Mouse (Mus musculus) midbrain, embryonic 13.5 days (tissue): ENCODE data around the gene Dhrs13. TPM values are rescaled to one million over a fixed set of nuclear protein-coding genes. Genes with fewer than 3 reads are reported as not detected.
A peak's percentile ranks its signal among the peaks of the same experiment; 100 is the strongest.
"Not testable (repeated sequence)": the region's sequence is repeated elsewhere in the genome, so short reads cannot be mapped to it uniquely, and the experiment has no call there.

Experiments used
- ATAC-seq: fragments of 200-750 bp; cut with Nextera tagmentation; 2 replicates; pipeline ENCODE4 v1.8.0; 2017; ENCODE audit warnings: mild to moderate bottlenecking, moderate TSS enrichment, moderate library complexity
- H3K27ac ChIP-seq: fragments of 300-500 bp; sonication (generic); 2 replicates; pipeline ENCODE4 v1.5.1; 2015; ENCODE audit warnings: inconsistent platforms, mild to moderate bottlenecking, moderate library complexity
- H3K27me3 ChIP-seq: fragments of 300-500 bp; sonication (generic); 2 replicates; pipeline ENCODE4 v1.6.1; 2015; ENCODE audit warnings: mild to moderate bottlenecking, inconsistent platforms
- H3K36me3 ChIP-seq: fragments of 300-500 bp; sonication (generic); 2 replicates; pipeline ENCODE4 v1.6.1; 2015; ENCODE audit warnings: mild to moderate bottlenecking, inconsistent platforms
- H3K4me1 ChIP-seq: fragments of 300-500 bp; sonication (generic); replicated peaks from 2 replicates; pipeline ENCODE4 v1.6.1; 2015; ENCODE audit warnings: inconsistent platforms
- H3K4me2 ChIP-seq: fragments of 300-500 bp; sonication (generic); replicated peaks from 2 replicates; pipeline ENCODE4 v1.6.1; 2015; ENCODE audit warnings: moderate library complexity, mild to moderate bottlenecking, inconsistent platforms
- H3K4me3 ChIP-seq: fragments of 300-500 bp; sonication (generic); replicated peaks from 2 replicates; pipeline ENCODE4 v1.5.1; 2015; ENCODE audit warnings: mild to moderate bottlenecking, inconsistent platforms
- H3K9ac ChIP-seq: fragments of 300-500 bp; sonication (generic); replicated peaks from 2 replicates; pipeline ENCODE4 v1.6.1; 2015; ENCODE audit warnings: mild to moderate bottlenecking, inconsistent platforms
- H3K9me3 ChIP-seq: fragments of 300-500 bp; sonication (generic); 2 replicates; pipeline ENCODE4 v1.6.1; 2016; ENCODE audit warnings: mild to moderate bottlenecking, inconsistent platforms
- WGBS: fragments of 180-500 bp; shearing (Covaris S2); methylation state at CpG from one replicate; pipeline ENCODE4 v1.1.7; 2015; 5-methylcytosine and 5-hydroxymethylcytosine counted together
- polyA plus RNA-seq: library from polyadenylated mRNA; unstranded; fragments of >200 nt; fragmentation: Nextera tagmentation; extraction: Ambion mirVana; gene quantifications from 2 replicates; pipeline ENCODE4 v1.2.1, GENCODE M21; 2015

The Dhrs13 gene
- polyA plus RNA-seq, 1 experiment from 2014 or later, result 31.6 TPM

DNA sequence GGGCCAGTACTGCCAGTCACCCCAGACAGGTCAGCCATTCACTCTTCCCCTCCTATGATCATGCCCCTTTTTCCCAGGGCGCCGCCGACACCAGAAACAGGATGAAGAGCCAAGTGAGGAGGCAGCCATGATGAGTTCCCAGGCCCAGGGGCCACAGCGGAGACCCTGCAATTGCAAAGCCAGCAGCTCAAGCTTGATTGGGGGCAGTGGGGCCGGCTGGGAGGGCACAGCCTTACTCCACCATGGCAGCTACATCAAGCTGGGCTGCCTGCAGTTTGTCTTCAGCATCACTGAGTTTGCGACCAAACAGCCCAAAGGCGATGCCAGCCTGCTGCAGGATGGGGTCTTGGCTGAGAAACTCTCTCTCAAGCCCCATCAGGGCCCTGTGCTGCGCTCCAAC, 2.8 kb upstream of the Dhrs13 start:
- Histone ChIP-seq H3K4me2 (no peak overlapping the region), H3K4me3 (no peak overlapping the region), H3K36me3 (peaks cover 57% of the 10 kb centered on the region), H3K9me3 (no peaks in the 10 kb centered on the region), H3K27me3 (no peaks in the 10 kb centered on the region), H3K27ac (no peak overlapping the region), H3K4me1 (peaks cover 26% of the 10 kb centered on the region), H3K9ac (no peak overlapping the region)
- no peak for ATAC-seq
- WGBS, result 86% methylated on average over 8 of the region's 8 CpGs

DNA sequence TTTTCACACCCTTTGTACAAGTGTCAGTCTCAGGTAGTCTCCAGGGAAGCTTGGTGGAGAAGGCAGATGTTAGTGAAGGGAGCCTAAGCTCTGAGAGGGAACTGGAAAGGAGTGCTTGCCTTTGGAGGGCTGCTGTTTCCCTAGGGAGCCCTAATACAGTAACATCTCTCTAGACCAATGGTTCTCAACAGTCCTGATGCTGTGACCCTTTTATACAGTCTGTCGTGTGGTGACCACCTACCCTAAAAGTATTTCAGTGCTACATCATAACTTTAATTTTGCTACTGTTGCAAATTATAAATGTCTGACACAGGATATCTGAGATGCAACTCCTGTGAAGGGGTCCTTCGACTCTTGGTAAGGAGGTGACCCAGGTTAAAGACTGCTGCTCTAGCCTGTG, 1.5 kb upstream of the Dhrs13 start:
- 80% methylated on average over 2 of the region's 2 CpGs for WGBS
- Histone ChIP-seq H3K9me3 (no peaks in the 10 kb centered on the region), H3K4me2 (no peak overlapping the region), H3K4me1 (peaks cover 31% of the 10 kb centered on the region), H3K27ac (no peak overlapping the region), H3K36me3 (peaks cover 55% of the 10 kb centered on the region), H3K9ac (no peak overlapping the region), H3K27me3 (no peaks in the 10 kb centered on the region), H3K4me3 (no peak overlapping the region)
- ATAC-seq, result no peak

DNA sequence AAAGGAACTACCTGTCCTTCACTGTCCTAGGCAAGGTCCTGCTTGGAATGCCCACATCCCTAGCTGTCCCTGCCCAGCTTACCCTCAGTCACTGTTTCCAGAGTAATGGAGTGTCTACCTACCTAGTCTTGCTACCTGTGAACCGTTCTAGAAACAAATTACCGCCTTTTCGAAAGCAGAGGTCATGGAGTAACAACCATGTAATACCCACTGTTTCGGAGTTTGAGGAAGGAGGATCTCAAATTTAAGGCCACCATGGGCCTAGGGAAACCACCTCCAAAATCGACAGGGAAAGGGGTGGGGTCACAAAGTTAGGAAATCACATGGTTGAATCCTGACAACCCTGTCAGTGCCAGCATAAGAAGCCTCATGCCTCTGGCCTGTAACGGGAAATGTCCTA, 691 bp upstream of the Dhrs13 start:
- no peak overlapping the region; the same call in 1 of the 2 replicates for H3K9ac ChIP-seq
- H3K9me3 ChIP-seq, result no peaks in the 10 kb centered on the region
- peak overlapping the region; percentile 97 for H3K27ac ChIP-seq
- peaks cover 47% of the 10 kb centered on the region for H3K36me3 ChIP-seq
- H3K4me3 ChIP-seq, result peak overlapping the region; percentile 72; the same call in 1 of the 2 replicates
- WGBS, result 44% methylated on average over 6 of the region's 6 CpGs
- no peaks in the 10 kb centered on the region for H3K27me3 ChIP-seq
- no peak; the same call in 1 of the 2 replicates for ATAC-seq
- H3K4me1 ChIP-seq, result peaks cover 31% of the 10 kb centered on the region
- H3K4me2 ChIP-seq, result peak overlapping the region; percentile 74

DNA sequence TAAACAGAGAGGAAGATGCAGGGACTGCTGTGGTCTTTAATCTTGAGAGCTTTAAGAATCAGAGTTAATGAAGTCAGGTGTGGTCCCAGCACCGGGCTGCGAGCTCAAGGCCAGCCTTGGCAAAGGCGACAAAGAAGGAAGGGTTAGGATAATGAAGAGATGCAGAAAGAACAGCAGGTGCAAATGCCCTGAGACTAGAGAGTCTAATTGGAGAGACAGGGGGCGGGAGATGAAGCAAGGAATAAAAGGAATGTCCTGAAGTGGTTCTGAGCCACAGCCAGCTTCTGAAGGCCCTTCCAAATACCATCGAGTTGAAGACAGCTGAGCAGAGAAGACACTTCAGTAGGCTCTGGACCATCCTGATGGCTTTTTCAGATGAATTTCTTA, 722 bp downstream of the Dhrs13 start:
- Histone ChIP-seq H3K9me3 (no peaks in the 10 kb centered on the region), H3K27ac (peak overlapping the region; percentile 97), H3K27me3 (no peaks in the 10 kb centered on the region), H3K4me3 (peak overlapping the region; percentile 72), H3K4me1 (peaks cover 42% of the 10 kb centered on the region), H3K9ac (peak overlapping the region; percentile 86), H3K4me2 (peak overlapping the region; percentile 74), H3K36me3 (peaks cover 40% of the 10 kb centered on the region)
- WGBS, result 5% methylated on average over 5 of the region's 5 CpGs
- no peak for ATAC-seq

DNA sequence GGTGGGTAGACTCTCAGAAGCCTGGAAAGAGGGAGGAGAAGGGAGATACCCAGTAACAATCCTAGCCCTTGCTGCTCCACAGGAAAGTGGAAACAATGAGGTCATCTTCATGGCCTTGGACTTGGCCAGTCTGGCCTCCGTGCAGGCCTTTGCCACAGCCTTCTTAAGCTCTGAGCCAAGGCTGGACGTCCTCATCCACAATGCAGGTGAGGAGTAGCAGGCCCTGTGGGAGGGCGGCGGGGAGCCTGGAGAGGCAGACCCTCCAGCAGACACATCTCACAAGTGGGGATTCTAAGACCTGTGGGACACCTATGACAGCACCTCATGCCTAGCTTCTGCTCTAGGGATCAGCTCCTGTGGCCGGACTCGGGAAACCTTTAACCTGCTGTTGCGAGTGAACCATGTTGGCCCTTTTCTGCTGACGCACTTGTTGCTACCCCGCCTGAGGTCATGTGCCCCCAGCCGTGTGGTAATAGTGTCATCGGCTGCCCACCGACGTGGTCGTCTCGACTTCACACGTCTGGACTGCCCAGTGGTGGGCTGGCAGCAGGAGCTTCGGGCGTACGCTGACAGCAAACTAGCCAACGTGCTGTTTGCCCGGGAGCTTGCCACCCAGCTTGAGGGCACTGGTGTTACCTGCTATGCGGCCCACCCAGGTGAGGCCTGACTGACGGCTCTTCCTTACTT, 2.0 kb downstream of the Dhrs13 start:
- Histone ChIP-seq H3K27ac (no peak overlapping the region), H3K9ac (no peak overlapping the region), H3K27me3 (no peaks in the 10 kb centered on the region), H3K4me2 (0 out of 2 replicates have a peak overlapping the region, but pooled peaks have one; percentile 74), H3K36me3 (peaks cover 27% of the 10 kb centered on the region), H3K4me1 (peaks cover 52% of the 10 kb centered on the region), H3K9me3 (no peaks in the 10 kb centered on the region), H3K4me3 (no peak overlapping the region)
- no peak for ATAC-seq
- 94% methylated on average over 23 of the region's 23 CpGs for WGBS

DNA sequence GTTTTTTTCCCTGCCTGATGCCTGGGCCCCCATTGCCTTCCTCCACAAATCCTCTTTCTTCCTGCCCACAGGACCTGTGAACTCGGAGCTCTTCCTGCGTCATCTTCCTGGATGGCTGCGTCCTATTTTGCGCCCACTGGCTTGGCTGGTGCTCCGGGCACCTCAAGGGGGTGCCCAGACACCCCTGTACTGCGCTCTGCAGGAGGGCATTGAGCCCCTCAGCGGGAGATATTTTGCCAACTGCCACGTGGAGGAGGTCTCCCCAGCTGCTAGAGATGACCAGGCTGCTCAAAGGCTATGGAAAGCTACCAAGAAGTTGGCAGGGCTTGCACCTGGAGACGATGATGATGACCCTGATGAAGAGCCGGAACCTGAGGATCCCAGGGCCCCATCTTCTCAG, 4.7 kb downstream of the Dhrs13 start:
- H3K36me3 ChIP-seq, result peaks cover 19% of the 10 kb centered on the region
- H3K4me1 ChIP-seq, result peaks cover 51% of the 10 kb centered on the region
- no peak for ATAC-seq
- no peaks in the 10 kb centered on the region for H3K9me3 ChIP-seq
- WGBS, result 81% methylated on average over 10 of the region's 10 CpGs
- H3K9ac ChIP-seq, result 0 out of 2 replicates have a peak overlapping the region, but pooled peaks have one; percentile 40
- no peak overlapping the region for H3K27ac ChIP-seq
- H3K27me3 ChIP-seq, result no peaks in the 10 kb centered on the region
- no peak overlapping the region for H3K4me3 ChIP-seq
- no peak overlapping the region for H3K4me2 ChIP-seq

DNA sequence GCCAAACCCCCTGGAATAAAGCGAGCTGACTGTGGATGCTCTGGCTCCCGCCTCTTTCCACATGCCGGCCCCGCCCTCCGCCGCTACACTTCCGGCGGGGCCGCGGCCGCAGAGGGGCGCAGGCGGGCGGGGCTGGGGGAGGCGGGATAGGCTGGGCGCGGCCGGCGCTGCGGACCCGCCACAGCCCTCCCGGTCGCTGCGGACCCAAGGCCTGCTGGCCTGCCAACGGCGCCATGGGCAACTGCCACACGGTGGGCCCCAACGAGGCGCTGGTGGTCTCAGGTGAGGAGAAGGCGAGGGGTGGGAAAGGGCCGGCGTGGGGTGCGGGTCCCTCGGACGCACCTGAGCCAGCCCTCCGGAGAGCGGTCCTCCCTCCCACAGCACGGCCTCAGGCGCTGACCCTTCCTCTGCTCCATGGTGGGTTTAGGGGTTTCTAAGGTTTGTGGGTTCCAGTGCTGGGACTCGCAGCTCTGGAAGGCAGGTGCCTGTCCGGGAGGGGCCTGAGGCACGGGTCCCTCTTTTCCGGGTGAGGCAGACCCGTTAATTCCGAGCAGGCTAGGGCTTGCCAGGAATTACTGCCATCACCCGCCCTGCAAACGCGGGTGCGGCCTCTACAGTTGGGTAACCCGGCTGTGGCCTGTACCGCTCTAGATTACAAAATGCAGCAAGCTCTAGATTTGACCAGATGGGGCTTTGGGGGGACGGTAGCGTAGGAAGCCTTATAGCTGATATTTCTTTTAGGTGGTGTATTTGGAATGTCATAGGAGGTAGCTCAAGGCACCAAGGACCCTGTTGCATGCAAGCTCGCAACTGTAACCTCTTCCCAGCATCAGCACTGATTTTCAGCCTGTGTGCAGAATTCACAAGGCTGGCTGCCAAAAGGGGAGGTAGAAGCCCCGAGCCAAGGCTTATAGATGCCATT, 6.0 kb downstream of the Dhrs13 start, which contains the start of gene Flot2:
Flot2 (plus strand) TSS at position 101 of the 922 bp plus-strand sequence.
- peak within 1 kb of the TSS; percentile 93 for H3K4me3 ChIP-seq
- H3K9me3 ChIP-seq, result no peaks in the 10 kb centered on the region
- peaks cover 28% of the 10 kb centered on the region for H3K36me3 ChIP-seq
- H3K4me2 ChIP-seq, result peak within 1 kb of the TSS; percentile 71
- peak; percentile 91 for ATAC-seq
- WGBS, result 2% methylated on average over 55 of the region's 55 CpGs
- peaks cover 43% of the 10 kb centered on the region for H3K4me1 ChIP-seq
- peak within 1 kb of the TSS; percentile 87 for H3K27ac ChIP-seq
- no peaks in the 10 kb centered on the region for H3K27me3 ChIP-seq
- H3K9ac ChIP-seq, result peak within 1 kb of the TSS; percentile 95

DNA sequence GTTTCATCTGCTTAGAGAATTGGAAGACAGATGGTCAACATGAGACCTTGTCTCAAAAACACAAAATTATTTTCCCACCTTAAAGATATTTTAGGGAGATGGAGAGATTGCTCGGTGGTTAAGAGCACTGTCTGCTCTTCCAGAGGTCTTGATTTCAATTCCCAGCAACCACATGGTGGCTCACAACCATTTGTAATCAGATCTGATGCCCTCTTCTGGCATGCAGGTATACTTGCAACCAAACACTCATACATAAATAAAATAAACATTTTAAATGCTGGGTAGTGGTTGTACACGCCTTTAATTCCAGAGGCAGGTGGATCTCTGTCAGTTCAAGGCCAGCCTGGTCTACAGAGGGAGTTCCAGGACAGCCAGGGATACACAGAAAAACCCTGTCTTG, 8.8 kb downstream of the Dhrs13 start:
- H3K4me1 ChIP-seq, result peaks cover 27% of the 10 kb centered on the region
- WGBS, result 68% methylated on average over 2 of the region's 2 CpGs
- no peak for ATAC-seq
- no peaks in the 10 kb centered on the region for H3K27me3 ChIP-seq
- H3K9ac ChIP-seq, result no peak overlapping the region
- H3K36me3 ChIP-seq, result peaks cover 17% of the 10 kb centered on the region
- no peak overlapping the region for H3K27ac ChIP-seq
- no peaks in the 10 kb centered on the region for H3K9me3 ChIP-seq
- H3K4me2 ChIP-seq, result no peak overlapping the region
- no peak overlapping the region for H3K4me3 ChIP-seq

DNA sequence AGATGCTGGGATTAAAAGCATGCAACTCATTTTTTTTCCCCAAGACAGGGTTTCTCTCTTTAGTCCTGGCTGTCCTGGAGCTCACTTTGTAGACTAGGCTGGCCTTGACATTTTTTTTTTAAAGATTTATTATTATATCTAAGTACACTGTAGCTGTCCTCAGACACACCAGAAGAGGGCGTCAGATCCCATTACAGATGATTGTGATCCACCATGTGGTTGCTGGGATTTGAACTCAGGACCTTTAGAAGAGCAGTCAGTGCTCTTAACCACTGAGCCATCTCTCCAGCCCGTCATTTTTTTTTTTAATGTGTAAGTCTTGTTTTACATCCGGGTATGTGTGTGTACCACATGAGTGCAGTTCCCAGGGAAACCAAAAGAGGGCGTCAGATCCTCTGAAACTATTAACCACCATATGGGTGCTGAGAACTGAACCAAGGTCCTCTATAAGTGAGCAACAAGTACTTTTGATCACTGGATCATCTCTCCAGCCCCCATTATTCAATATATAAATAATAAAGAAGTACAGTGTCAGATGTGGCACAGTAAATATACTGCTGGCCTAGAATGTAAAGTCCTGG, 10.3 kb downstream of the Dhrs13 start:
- H3K4me3 ChIP-seq, H3K4me2 ChIP-seq, H3K27ac ChIP-seq, H3K9ac ChIP-seq, H3K27me3 ChIP-seq, H3K9me3 ChIP-seq, ATAC-seq: not testable (repeated sequence)
- WGBS, result 95% methylated on average over 4 of the region's 4 CpGs
- H3K36me3 ChIP-seq, result peaks cover 14% of the 10 kb centered on the region
- H3K4me1 ChIP-seq, result peaks cover 20% of the 10 kb centered on the region

DNA sequence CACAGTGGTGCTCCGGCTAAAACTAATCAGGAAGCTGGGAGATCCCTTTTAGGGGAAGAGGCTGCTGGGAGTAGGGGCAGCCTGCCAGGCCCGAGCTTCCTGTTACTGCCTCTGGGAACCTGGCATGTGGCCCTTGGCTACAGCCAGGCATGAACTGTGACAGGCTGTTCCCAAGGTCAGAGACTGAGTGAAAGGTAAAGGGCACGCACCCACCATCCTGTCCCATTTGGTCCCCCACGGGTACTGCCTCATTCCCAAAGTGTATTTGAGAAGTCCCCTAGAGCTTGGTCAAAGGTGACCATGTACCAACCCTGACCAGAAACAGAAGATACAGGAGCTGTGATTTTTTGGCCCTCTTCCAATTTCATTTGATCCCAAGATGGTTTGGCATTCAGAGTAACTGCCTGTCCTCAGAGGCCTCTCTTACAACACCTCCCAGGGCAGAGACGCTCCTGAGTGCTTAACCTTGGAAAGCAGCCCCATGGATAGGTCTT, 12.7 kb downstream of the Dhrs13 start:
- no peak overlapping the region for H3K4me2 ChIP-seq
- H3K9ac ChIP-seq, result no peak overlapping the region
- 91% methylated on average over 5 of the region's 5 CpGs for WGBS
- H3K4me3 ChIP-seq, result no peak overlapping the region
- no peaks in the 10 kb centered on the region for H3K27me3 ChIP-seq
- no peaks in the 10 kb centered on the region for H3K9me3 ChIP-seq
- no peak overlapping the region for H3K27ac ChIP-seq
- ATAC-seq, result no peak
- H3K4me1 ChIP-seq, result no peaks in the 10 kb centered on the region; the same call in 1 of the 2 replicates
- peaks cover 14% of the 10 kb centered on the region for H3K36me3 ChIP-seq

DNA sequence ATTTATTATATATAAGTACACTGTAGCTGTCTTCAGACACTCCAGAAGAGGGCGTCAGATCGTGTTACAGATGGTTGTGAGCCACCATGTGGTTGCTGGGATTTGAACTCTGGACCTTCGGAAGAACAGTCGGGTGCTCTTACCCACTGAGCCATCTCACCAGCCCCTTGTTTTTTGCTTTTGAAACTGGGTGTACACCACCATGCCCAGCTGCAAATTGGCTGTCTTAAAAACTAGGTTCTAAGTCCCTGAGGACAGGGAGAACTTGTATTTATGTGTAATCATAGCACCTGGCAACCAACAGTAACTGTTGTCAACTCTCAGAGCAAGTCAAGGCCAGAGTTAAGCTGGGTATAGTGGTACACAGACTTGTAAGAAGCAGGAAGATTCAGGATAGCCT, 16.6 kb downstream of the Dhrs13 start:
- not testable (repeated sequence) for H3K4me2 ChIP-seq, H3K4me3 ChIP-seq, H3K27me3 ChIP-seq, H3K4me1 ChIP-seq, ATAC-seq, H3K27ac ChIP-seq, H3K9me3 ChIP-seq, H3K9ac ChIP-seq
- H3K36me3 ChIP-seq, result peaks cover 36% of the 10 kb centered on the region
- 96% methylated on average over 4 of the region's 4 CpGs for WGBS

DNA sequence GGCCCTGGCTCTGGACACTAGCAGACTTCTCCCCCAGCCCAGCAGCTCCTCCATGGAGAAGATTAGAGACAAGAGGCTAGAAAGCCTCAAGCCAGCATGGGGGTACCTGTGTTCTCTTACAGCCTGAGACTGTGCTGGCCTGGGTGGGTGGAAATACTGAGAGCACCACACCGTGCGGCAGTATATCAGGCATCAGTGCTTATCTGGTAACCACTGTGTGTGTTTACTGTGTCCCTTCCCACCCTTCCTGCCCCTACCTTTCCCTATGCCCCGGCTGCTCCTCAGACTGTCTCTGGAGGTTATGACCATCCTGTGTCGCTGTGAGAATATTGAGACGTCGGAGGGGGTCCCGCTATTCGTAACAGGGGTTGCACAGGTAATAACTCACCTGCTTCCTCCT, 21.0 kb downstream of the Dhrs13 start:
- no peak overlapping the region for H3K9ac ChIP-seq
- H3K27ac ChIP-seq, result no peak overlapping the region
- no peaks in the 10 kb centered on the region for H3K27me3 ChIP-seq
- H3K4me2 ChIP-seq, result no peak overlapping the region
- H3K4me3 ChIP-seq, result no peak overlapping the region
- no peaks in the 10 kb centered on the region for H3K9me3 ChIP-seq
- H3K36me3 ChIP-seq, result peaks cover 74% of the 10 kb centered on the region
- 96% methylated on average over 8 of the region's 8 CpGs for WGBS
- H3K4me1 ChIP-seq, result no peaks in the 10 kb centered on the region
- no peak for ATAC-seq
